Mouse (Mus musculus) heart, adult 9 months (tissue): ENCODE results near the gene Fbxo21.

Experiments
- DNase-seq, 2 experiments: peaks; one replicate each; pipeline ENCODE4 v3.0.0; 2022; ENCODE audit warnings: low spot score in 2 of 2

Gene Fbxo21

DNA sequence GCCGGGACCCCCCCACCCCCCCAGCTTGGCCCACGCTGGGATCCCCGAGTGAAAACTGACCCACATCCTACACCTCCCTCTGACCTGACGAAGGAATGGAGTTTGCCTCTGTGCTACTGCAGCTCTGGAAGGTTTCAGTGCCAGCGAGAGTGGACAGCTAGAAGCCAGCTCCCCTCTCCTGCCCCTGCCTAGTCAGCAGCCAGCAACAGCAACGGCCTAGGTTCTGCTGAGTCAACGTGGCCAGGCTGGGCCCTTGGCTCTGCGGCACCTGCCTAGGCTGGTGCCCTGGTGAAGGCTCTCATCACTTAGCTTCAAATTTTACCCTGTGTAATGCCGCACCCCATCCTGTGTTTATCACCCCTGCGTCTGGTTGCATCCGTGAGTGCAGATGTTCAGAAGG lies 43.4 kb downstream of the Fbxo21 start:
- DNase-seq = no peak

DNA sequence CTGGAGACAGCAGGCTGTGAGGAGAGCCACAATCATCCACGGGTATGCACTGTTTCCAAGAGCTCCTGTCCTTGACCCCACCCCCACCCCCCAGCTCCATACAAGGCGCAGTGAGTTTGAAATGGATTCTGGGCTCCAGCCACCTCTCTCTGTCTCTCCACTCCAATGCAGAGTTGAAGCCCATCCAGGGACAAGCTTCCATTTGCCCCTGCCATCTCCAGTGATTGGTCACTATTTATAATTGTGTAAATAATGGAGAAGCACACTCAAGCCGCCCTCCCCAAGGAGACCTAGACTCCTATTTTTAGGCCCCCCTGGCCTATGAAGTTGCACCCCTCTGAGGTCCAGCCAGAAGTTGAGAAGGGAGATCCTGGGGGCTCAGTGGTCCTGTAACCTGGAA lies 46.5 kb downstream of the Fbxo21 start:
- DNase-seq = peak; percentile 30 to 48

DNA sequence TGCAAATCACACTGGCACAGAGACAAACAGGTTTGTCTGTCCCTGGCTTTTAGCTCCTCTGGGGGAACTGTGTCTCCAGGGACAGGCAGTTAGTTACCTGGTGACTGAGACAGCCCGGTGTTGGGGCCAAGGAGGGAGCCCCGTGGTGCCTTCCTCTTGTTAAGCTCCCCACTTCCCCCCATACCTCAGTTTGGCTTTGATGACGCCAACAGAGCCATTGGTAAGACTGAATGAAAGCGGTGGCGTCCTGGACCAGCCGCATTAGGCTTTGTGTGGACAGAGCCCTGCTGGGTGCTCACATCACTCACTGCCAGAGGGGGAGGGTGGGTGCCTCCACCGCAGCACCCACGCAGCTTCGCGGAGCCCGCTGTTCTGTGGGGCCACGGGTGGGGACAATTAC lies 49.4 kb downstream of the Fbxo21 start:
- DNase-seq = no peak

DNA sequence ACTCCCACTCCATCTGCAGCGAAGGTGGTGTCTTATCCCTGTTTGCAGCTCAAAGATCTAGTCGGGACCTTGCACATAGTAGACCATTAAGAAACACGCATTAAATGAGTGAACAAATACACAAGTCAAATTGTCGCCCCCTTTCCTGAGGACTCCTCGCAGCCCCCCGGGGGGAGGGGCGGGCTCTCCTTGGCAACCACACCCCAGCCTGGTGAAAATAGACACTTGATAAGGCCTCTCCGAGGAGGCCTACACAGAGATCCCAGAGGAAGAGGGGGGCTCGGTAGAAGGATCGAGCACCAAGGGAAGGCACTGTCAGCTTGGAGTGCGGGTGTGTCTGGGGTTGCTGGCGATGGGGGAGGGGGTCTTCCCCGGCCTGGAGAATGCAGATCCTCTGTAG lies 49.8 kb downstream of the Fbxo21 start:
- no peak for DNase-seq

DNA sequence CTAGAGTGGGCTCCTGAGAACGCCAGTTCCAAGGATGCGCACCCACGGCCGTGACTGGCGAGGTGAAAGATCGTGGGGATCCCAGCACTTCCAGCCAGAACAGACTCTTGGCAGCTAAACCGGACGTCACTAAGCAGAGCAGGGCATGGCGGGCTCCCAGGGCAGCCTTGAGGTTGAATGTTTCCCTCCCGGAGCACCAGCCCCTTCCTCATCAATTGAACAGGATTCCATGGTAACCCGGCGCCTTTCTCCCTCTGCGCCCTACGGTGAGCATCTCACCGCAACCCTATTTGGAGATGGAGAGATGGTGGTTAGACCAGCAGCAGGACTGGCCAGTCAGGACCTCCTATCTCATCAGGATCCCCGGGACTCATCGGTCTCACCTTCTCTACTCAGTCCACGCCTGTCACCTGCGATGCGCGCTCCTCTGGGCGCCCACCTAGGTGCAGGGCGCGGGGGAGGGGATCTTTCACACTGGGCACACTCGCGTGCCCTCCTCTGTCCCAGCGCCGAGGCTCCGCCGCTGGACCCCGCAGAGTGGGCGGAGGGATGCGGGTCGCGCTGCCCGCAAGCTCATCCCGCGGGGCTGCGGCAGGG lies 50.7 kb downstream of the Fbxo21 start:
- no peak for DNase-seq

DNA sequence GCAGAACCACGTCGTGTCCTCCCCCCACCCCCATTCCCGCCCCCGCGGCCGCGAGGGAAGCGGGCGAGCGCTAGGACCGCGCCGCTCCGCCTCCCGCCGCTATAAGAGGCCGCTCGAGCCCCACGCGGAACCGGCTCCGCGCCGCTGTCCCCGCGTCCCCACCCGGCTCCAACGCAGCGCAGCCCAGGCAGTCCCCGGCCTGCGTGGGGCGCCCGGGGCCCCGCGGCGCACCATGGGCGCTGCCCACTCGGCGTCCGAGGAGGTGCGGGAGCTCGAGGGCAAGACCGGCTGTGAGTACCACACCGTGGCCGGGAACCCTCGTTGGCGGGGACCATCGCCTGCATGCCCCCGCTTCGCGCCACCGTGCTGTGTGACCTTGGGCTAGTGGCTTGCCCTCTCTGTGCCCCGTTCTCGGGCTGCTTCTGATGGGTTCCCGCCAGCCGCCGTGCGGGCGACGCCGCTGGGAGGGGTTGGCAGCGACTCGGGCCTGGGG lies 51.2 kb downstream of the Fbxo21 start, which contains the start of gene Tesc:
TSS of gene Tesc (plus strand) at position 46 of the 493 bp plus-strand sequence.
- peak in 1 of 2 experiments; percentile 44 for DNase-seq

DNA sequence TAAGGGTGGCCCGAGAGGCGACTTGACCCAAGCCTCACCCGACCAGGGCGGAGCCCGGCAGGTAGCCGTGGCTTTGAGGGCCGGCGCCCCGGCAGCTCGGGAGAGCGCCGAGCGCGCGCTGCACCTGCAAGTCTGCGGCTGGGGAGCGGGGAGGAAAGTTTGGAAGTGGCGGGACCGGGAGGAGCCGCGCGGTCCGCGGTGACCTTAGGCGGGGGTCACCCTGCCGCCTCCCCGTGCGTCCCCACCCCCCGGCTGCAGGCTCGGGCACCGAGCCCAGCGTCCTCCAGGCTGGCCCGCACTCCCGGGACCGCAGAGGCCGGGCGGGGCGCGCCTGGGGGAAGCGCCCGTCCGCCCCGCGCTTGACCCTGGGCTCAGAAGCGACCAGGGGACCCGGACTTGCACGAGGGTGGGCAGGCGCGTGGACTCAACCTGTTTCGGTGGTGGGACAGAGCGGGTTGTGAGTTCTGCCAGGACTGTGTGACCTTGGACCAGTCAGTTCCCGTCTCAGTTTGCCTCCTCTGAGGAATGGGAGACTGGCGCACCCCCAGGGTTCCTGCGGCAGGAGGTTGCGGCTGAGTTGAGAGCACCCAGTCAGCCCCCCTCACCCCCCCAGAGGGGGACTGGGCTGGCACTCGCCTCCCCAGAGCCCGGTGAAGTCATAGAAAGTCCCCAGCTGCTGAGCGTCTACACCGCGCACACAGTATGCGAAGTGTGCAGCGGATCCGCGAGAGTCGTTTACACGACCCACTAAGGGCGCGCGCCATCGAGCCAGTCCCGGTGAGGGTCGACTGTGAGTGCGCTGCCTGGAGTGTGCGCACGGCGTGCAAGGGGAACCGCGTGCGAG lies 51.9 kb downstream of the Fbxo21 start:
- DNase-seq = peak; percentile 32 to 49

DNA sequence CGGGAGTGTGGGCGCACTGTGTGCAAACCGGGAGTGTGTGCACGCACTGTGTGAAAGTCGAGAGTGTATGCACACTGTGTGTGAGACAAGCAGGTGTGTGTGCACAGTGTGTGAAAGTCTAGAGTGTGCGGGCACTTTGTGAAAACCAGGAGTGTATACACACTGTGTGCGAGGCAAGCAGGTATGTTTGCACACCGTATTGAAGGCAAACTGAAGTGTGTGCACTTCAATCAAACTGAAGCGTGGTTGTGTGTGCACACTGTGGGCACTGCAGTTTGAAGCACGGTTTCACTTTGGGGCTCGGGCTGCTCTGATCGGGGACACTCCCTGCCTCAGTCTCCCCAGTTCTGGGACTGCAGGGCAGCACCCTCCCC lies 52.5 kb downstream of the Fbxo21 start:
- no peak for DNase-seq

DNA sequence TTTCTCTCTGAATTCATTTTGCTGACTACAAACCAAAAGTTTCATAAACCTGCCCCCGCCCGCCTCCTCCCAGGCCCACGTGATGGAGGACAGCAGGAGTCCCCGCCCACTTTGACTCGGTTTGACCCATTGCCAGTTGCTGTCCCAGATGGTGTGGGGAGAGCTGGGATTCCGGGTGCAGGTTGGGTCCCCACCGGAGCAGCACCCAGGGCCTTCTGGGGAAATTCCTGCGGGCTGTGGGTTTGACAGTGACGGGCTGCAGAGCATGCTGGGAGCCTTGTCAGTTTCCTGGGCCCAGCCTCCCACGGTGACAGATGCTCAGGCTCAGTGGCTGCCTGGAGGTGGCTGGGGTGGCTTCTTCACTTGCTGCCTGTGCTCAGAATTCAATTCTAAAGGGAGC lies 52.9 kb downstream of the Fbxo21 start:
- no peak for DNase-seq

DNA sequence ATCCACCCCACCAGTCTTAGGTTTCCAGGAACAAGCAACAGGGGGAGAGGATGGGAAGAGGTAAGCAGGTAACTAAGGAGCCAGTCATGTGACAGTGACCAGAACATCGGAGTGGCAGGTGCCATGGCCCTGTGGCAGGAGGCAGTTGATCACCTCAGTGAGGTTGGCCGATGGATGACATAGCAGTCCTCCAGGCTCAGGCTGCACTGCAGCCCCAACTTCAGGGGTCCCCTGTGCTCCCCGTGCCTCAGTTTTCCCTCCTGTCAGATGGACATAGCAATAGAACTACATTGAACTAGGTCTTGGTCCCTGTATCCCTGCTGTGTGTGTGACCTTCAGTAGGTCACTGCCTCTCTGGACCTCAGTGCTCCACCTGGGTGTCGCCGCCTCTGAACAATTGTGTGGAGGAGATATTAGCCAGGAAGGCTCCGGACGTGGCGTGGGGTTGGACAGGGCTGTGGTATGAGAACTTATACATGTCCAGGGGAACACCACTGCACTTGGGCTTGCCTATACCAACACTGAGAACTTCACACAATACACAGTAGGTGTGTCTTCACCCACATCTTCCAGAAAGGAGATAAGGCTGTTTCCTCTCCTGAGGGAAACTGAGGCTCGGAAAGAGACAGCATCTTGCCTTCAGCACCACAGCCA lies 53.6 kb downstream of the Fbxo21 start:
- DNase-seq = no peak

DNA sequence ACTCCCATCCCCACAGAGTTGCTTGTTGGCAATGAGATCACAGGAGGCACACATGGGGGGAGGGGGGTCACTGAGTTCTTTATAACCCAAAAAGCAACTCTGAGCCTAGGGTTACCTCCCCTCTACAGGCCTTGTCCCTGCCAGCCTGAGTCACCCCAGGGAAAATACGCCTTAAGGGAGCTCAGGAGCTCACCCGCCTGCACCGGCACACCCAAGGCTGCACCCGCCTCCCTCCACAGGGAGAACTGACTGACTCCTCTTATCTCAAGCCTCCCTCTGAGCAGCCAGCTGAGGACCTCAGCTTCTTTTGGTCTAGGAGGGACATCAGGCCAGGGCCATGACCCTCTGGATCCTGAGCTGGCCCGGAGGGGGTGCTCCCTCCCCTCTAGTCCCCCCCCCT lies 54.5 kb downstream of the Fbxo21 start:
- no peak for DNase-seq

DNA sequence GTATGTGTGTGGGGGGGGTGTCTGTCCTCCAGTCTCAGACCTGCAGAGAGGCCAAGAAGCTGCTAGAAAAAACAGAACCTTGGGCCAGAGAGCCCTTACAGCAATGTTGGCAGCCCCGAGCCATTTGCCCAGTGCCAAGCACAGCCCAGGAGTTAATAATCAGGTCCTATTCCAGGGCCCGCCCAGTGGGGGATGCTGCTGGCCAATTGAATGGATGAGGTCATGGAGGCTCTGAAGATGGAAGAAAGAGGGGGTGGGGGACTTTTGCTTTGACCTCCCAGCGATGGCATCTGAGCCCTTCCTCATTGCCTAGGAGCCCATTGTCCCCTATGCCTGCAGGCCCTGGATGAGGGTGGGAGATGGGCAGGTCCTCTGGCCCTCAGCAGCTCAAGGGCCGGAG lies 55.0 kb downstream of the Fbxo21 start:
- no peak for DNase-seq

DNA sequence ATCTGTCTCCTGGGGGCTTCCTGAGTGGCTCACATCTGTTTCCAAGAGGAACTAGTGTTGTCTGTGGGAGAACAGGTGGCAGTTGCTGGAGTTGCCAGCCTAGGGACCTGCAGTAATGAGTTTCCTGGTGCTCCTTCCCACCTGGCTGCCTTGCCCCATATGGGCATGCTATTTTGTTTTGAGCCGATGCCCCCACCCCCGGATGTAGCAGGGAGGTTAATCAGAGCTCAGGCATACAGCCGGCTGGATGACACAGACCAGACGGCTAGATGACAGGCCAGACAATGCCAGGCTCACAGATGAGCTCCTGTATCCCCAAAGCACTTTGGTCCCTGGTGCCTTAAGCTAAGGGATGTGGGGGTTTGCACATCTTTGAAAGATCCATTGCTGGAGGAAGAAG lies 56.8 kb downstream of the Fbxo21 start:
- DNase-seq = no peak

DNA sequence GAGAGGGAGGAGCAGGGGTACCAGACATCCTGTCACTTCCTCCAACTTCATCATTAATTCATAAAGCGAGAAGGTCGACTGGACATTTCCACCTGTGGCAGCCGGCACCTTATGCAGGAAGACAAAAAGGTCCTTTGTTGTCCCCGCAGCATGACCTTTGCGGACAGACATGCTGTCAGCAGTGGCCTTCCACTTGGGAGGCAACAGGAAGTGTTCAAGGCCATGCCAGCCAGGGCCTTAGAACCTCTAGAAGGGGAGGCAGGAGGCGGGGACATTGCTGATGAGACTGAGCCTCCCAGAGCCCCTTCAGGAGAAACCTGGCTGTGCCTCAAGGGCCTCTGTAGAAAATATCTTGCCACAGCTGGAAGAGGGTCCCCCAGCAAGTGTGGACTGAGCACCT lies 57.2 kb downstream of the Fbxo21 start:
- DNase-seq = no peak

DNA sequence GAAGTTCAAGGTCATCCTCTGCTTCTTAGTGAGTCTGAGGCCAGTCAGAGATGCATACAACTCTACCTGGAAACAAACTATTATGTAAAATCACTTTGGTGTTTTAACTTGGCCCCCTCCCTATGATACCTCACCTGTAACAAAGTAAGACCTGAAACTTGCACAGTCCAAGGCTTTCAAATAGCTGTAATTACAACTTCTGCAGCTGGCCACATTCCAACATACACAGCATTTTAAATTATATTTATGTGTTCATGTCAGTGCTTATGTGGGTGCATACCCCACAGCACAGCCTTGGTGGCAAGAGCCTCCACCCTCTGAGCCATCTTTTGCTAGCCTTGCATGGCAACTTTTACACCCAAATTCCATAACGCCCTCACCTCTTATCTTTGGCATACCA lies 58.1 kb downstream of the Fbxo21 start:
- DNase-seq = no peak

DNA sequence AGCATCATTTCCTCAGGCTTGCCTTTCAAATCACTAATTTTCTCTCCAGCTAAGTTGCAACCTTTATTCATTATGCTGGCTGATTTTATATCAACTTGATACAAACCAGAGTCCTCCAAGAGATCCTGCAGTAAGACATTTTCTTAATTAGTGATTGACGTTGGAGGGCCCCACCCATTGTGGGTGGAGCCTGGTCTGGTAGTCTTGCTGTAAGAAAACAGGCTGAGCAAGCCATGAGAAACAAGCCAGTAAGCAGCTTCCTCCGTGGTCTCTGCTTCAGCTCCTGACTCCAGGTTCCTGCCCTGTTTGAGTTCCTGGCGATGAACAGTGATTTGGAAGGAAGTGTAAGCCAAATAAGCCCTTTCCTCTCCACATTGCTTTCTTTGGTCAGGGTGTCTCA lies 59.3 kb downstream of the Fbxo21 start:
- DNase-seq = no peak

DNA sequence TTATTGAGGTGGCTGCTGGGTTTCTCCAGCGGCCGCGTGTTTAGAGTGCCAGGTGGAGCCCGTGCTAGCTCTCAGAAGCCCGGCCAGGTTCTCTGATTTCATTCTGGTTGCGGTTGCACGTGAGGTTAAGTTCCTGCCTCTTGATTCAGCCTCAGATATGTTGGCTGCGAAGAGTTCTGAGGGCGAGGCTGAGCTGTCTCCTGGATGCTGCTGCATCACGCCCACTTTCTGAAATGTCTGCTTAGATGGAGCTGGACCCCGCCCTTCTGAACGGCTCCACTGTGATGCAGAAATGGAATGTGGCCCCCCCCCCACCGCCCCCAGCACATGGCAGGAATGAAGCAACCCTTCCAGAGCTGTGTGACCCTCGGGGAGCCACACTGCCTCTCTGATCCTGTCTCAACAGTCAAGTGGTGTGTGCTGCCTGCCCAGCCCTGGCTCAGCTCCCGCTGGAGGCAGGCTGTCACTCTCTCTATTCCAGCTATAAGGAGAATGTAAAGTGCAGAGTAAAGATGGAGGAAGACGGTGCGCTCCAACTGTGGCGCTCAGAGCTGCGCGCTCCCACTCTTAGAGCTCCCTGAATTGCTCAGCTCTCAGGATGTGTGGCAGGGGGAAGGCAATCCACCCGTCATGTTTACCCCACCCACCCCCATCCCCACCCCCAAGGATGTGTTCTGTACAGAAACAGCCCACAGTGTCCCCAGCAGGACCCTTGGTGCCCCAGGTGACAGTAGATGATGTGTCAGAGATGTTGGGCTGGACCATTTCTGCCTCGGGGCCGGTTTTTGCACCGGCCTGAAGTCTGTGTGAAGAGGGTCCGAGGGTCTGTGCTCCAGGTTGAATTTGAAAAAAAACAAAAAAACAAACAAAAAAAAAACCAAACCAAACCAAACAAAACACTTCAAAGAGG lies 60.6 kb downstream of the Fbxo21 start:
- DNase-seq = no peak

DNA sequence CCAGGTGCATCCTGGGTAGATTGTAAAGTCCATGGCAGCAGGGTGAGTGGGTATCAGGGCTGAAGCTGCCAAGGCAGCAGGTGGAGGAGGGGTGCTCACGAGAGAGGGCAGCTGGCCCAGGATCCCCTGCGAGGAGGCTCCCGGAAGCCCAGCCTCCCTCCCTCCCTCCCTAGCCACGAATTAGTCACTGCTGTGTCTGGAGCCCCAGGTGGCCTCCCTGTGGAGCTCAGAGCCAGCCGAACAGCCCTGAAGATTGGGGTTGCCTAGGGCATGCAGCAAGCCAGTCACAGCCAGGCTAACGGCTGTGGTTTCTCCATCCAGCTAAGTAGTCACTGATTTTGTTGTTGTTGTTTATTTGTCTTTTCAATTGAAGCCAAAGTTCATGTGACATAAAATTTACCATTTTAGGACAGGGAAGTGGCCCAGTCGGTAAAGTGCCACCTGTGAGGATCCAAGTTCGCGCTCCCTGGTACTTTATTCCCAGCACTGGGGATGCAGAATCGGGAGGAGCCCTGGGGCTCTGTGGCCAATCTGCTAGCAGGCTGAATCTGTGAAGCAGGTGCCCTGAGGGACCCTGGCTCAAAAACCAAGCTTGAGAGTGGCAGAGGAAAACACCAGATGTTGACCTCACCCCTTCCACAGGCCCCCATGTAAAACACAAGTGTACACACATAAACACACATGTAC lies 61.4 kb downstream of the Fbxo21 start:
- DNase-seq = no peak

DNA sequence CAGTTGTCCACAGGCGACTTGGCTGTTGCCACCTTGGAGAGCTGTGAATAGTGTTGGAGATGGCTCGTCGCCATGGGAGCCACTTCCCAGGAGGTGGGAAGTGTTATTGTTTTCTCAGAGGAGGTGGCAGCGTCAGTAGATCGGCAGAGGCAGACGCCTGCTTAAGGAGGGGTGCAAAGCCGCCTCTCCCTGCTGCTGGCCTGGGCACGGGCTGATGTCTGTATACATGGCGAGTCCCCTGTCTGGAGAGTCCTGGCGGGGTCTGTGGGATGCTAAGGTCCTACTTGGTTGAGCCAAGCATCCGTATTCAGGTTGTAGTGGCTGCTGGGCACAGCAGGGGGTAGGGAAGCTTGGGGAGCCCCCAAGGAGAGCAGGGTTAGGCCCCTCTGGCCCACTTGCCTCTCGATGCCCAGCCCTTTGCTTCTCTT lies 62.7 kb downstream of the Fbxo21 start:
- no peak for DNase-seq

DNA sequence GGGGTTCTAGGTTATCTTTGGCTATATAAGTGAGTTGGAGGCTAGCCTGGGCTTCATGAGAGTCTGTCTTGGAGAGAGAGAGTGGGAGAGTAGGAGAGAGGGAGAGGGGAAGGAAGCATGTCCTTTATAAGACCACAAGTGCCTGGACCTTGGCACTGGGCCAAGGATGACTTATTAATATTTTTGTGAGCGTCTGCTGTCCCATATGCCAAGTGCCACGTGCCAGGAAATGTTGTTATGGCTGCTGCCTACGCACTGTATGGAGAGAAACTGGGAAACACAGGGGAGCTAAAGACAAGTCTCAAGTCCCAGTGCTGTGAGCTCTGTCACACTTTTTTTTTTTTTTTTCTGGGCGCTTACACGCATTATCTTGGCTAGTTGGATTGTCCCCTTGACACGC lies 66.1 kb downstream of the Fbxo21 start:
- DNase-seq = no peak

DNA sequence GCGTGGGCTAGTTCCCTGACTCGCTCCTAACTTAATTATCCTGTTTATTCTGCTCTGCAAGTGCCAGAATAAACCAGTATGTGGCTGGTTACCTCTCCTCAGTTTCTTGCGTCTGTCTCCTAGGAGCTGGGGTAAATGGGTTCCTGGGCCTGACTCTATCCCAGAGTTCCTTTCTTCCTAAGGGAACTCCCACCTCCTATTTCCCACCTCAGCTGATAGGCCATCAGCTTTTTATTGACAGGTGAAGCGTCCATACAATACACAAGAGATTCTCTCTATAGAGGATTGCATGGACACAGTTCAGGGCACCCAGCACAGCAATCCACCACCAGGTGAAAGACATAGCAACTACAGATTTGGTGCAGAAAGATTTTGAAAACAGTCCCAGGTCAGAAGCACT lies 67.2 kb downstream of the Fbxo21 start:
- no peak for DNase-seq
